Mouse (Mus musculus) neutrophil, adult 83 days (primary cell): ENCODE data around the gene Olfr1419. TPM values are rescaled to one million over a fixed set of nuclear protein-coding genes. Genes with fewer than 3 reads are reported as not detected.

Experiments
- total RNA-seq, 2 experiments: library from RNA; stranded (reverse); gene quantifications; one replicate each; pipeline ENCODE4 v1.2.4; 2023

Gene Olfr1419
- not detected for total RNA-seq

GRCm38 (mm10) chr19:11875006-11875405 lies at the start of gene Olfr1419:
Gene Olfr1419 (minus strand): TSS chr19:11875106.

GRCm38 (mm10) chr19:11912037-11912532 lies 37.2 kb upstream of the Olfr1419 start, which contains the start of gene Patl1:
Gene Patl1 (plus strand): TSS chr19:11912399.

GRCm38 (mm10) chr19:11886265-11886664 lies 11.4 kb upstream of the Olfr1419 start, which contains the start of gene Olfr1420:
Gene Olfr1420 (plus strand): TSS chr19:11886565.

GRCm38 (mm10) chr19:11860966-11861365 lies 13.9 kb downstream of the Olfr1419 start, which contains the start of gene Olfr1418:
Gene Olfr1418 (minus strand): TSS chr19:11861066.

DNA sequence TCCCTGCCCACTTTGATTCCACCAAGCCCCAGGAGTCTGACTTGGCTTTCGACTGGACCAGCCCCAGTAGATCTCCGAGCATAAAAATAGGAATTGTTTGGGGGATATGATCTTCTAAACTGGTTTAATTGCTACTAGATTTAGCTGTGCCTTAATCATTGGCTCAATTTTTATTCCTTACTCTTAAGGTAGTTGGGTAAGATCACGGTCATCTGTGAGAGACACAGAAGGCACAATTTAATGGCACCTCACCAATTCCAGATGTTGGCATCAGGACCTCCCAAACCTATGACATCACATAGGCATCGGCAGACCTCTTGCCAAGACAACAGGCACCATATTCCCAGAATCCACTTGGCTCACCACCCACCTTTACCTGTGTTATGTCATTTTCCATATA lies 35.8 kb downstream of the Olfr1419 start, which contains the start of gene Olfr1417:
Gene Olfr1417, minus strand, starts transcription at position 101 of the 400 bp plus-strand sequence.

DNA sequence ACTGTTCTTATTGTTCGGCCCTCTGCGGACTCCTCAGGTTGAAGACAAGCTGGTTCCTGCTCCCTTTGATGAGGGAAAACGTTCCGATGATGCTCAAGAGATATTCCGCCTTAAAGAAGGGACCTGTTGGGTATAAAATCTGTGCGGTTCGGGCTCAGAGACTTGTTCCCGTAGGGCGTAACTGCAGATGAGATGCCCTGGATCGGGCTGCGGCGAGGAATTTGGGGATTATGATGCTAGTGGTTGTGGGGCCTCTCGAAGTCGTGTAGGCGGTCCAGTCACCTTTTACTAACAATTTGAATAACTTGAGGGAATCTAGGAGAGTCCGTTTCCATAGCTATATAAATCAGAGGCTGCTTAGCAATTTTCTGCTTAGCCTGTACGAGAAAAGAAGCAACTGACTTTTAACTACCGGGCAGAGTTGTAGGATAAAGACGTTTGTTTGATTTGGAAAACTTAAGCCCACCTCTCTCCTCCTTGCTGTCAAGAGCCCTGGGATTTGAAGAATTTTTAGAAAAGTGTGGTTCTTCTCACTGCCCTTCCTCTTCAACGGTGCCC lies 55.7 kb downstream of the Olfr1419 start, which contains the start of gene Stx3:
Gene Stx3, minus strand, starts transcription at position 261 of the 558 bp plus-strand sequence.

Other genes starting within 250 kb of the Olfr1419 start
- gene Ms4a3, start 234.3 kb downstream of the Olfr1419 start, total RNA-seq: 100 to 1,000 TPM in 1 of 2 experiments, 10 to 100 TPM in 1; 96.9 to 111 TPM
- gene Oosp2, start 214.5 kb downstream of the Olfr1419 start, total RNA-seq: not detected
- gene Oosp1, start 184.0 kb downstream of the Olfr1419 start, total RNA-seq: 1 to 10 TPM in 1 of 2 experiments, under 1 TPM in 1; 0.96 to 1.2 TPM
- gene Oosp3, start 178.1 kb downstream of the Olfr1419 start, total RNA-seq: not detected
- gene Gif, start 127.6 kb downstream of the Olfr1419 start, total RNA-seq: not detected
- 10 to 100 TPM; 16.7 to 17.2 TPM for gene Mrpl16, start 104.7 kb downstream of the Olfr1419 start, total RNA-seq
- 10 to 100 TPM; 17.4 to 18.8 TPM for gene Stx3, start 55.7 kb downstream of the Olfr1419 start, total RNA-seq
- gene Olfr1417, start 35.9 kb downstream of the Olfr1419 start, total RNA-seq: not detected
- gene Olfr1418, start 14.0 kb downstream of the Olfr1419 start, total RNA-seq: not detected
- gene Olfr1420, start 11.5 kb upstream of the Olfr1419 start, total RNA-seq: not detected
- 10 to 100 TPM; 29.7 to 36.8 TPM for gene Patl1, start 37.3 kb upstream of the Olfr1419 start, total RNA-seq
- 10 to 100 TPM; 44.2 to 44.7 TPM for gene Osbp, start 90.8 kb upstream of the Olfr1419 start, total RNA-seq
- not detected for gene Olfr1423, start 166.2 kb upstream of the Olfr1419 start, total RNA-seq
- gene Olfr1424, start 187.6 kb upstream of the Olfr1419 start, total RNA-seq: not detected
- not detected for gene Olfr1425, start 202.6 kb upstream of the Olfr1419 start, total RNA-seq
- gene Olfr1426, start 216.9 kb upstream of the Olfr1419 start, total RNA-seq: not detected
- gene Olfr1427, start 228.2 kb upstream of the Olfr1419 start, total RNA-seq: not detected
- gene Olfr1428, start 240.8 kb upstream of the Olfr1419 start, total RNA-seq: not detected
- gene Olfr76, start 248.1 kb upstream of the Olfr1419 start, total RNA-seq: not detected